In genomic region chr8:36318396-36318795, GRCm38 (mm10) we compare ENCODE assay signal across 20 mouse cellular contexts.
DNase-seq lines count a peak whose midpoint lies in the region.
"Had no signal": no experiment of that assay in that cellular context is flagged by ENCODE, and none has a peak within 500 bp of the region (broad histone marks: within the 10 kb centered on the region; RNA-seq: fewer than 3 reads in every experiment).

No protein-coding gene starts in this region.

- no peaks in the 10 kb centered on the region for H3K9me3 ChIP-seq in heart, embryonic 10.5 days
- H3K9me3 ChIP-seq: embryonic facial prominence, embryonic 10.5 days; embryonic facial prominence, embryonic 12.5 days; forebrain, embryonic 13.5 days; forebrain, embryonic 15.5 days; G1E had no signal

- H3K27me3 ChIP-seq in heart, embryonic 10.5 days (ENCODE audit: insufficient read depth, poor library complexity, severe bottlenecking) = no peaks in the 10 kb centered on the region
- H3K27me3 ChIP-seq: CH12.LX; embryonic facial prominence, embryonic 12.5 days; forebrain, embryonic 13.5 days; forebrain, embryonic 15.5 days had no signal

- intact Hi-C loops in heart, postnatal 14 days (cut with DNase I) = no loop called here

- WGBS in heart, embryonic 10.5 days = 78% methylated on average over 2 of the region's 2 CpGs

- H3K27ac ChIP-seq in heart, embryonic 10.5 days = no peak overlapping the region
- H3K27ac ChIP-seq: embryonic facial prominence, embryonic 10.5 days; embryonic facial prominence, embryonic 12.5 days; forebrain, embryonic 13.5 days; forebrain, embryonic 15.5 days had no signal

- peaks cover 13% of the 10 kb centered on the region; the same call in 1 of the 2 replicates for H3K4me1 ChIP-seq in heart, embryonic 10.5 days
- H3K4me1 ChIP-seq: embryonic facial prominence, embryonic 10.5 days; embryonic facial prominence, embryonic 12.5 days; forebrain, embryonic 13.5 days; forebrain, embryonic 15.5 days had no signal

- H3K36me3 ChIP-seq in heart, embryonic 10.5 days = no peaks in the 10 kb centered on the region
- H3K36me3 ChIP-seq: embryonic facial prominence, embryonic 10.5 days; embryonic facial prominence, embryonic 12.5 days; forebrain, embryonic 15.5 days; G1E had no signal

- no peak overlapping the region for H3K4me3 ChIP-seq in heart, embryonic 10.5 days
- H3K4me3 ChIP-seq: embryonic facial prominence, embryonic 10.5 days; embryonic facial prominence, embryonic 12.5 days; forebrain, embryonic 13.5 days; forebrain, embryonic 15.5 days had no signal

- DNase-seq in adrenal gland, adult 8-10 months = peak; percentile 9
- DNase-seq in adrenal gland, adult 18-20 months (ENCODE audit: low spot score in 2 of 2) = no peak
- DNase-seq in adrenal gland, postnatal 36 days = peak; percentile 5 to 12
- no peak for DNase-seq in adrenal gland, postnatal 10 days
- DNase-seq in heart, embryonic 10.5 days (ENCODE audit: low spot score) = peak; percentile 57
- no peak for DNase-seq in heart, postnatal 14 days
- DNase-seq: adrenal gland, postnatal 25 days; B cell, adult 2 months; cerebellum, adult 11-12 months; cerebellum, adult 2 months; cerebellum, adult 9-10 months; cerebellum, postnatal 10 days; cerebellum, postnatal 25 days; forebrain, postnatal 0 days had no signal

Comparison
In these comparisons a context has a peak if more than half of its experiments do, and no peak if none do; other contexts are left out.
1. DNase-seq: peak in adrenal gland, adult 8-10 months (single experiment), adrenal gland, postnatal 36 days (2 of 2) and heart, embryonic 10.5 days (single experiment); none in adrenal gland, adult 18-20 months (0 of 2), adrenal gland, postnatal 10 days (single experiment) and heart, postnatal 14 days (0 of 2).